Mouse (Mus musculus) kidney, adult 2 months (tissue): ENCODE measurements around the gene Fads2. TPM values are rescaled to one million over a fixed set of nuclear protein-coding genes. Genes with fewer than 3 reads are reported as not detected.

Experiments used
- DNase-seq: peaks from one replicate; pipeline ENCODE4 v3.0.0; 2021
- H3K27ac ChIP-seq: fragments of 200-500 bp; 2 replicates; pipeline ENCODE4 v1.5.1; 2012; ENCODE audit warnings: low read depth, low read length, control low read depth, inconsistent platforms; ENCODE audit not compliant: insufficient read depth
- H3K27me3 ChIP-seq: fragments of 200-500 bp; replicated peaks from 2 replicates; pipeline ENCODE4 v1.6.1; 2012; ENCODE audit warnings: mild to moderate bottlenecking, moderate library complexity, low read length, inconsistent platforms; ENCODE audit not compliant: control insufficient read depth, insufficient read depth
- H3K36me3 ChIP-seq: fragments of 200-500 bp; 2 replicates; pipeline ENCODE4 v1.6.1; 2012; ENCODE audit warnings: mild to moderate bottlenecking, moderate library complexity, low read length, inconsistent platforms; ENCODE audit not compliant: control insufficient read depth, insufficient read depth
- H3K4me1 ChIP-seq: fragments of 200-500 bp; 2 replicates; pipeline ENCODE4 v1.6.1; 2011; ENCODE audit warnings: low read length; ENCODE audit not compliant: control insufficient read depth, insufficient read depth
- H3K4me3 ChIP-seq: fragments of 200-500 bp; 2 replicates; pipeline ENCODE4 v1.5.1; 2011; ENCODE audit warnings: mild to moderate bottlenecking, low read depth, low read length, control low read depth; ENCODE audit not compliant: insufficient read depth
- CTCF ChIP-seq: fragments of 200-500 bp; conservative IDR thresholded peaks from 2 replicates; pipeline ENCODE4 v1.5.1; 2011; ENCODE audit warnings: low read depth, mild to moderate bottlenecking, control low read depth, low read length, moderate library complexity, mixed read lengths; ENCODE audit not compliant: insufficient read depth, insufficient read length
- POLR2A ChIP-seq: fragments of 200-500 bp; IDR thresholded peaks from one replicate; pipeline ENCODE4 v1.6.1; 2011; ENCODE audit warnings: low read depth, low read length, control low read depth
- WGBS: fragments of 180-500 bp; shearing (Covaris S2); methylation state at CpG from one replicate; pipeline ENCODE4 v1.1.7; 2018; 5-methylcytosine and 5-hydroxymethylcytosine counted together
- polyA plus RNA-seq: library from polyadenylated mRNA; depleted of rRNA; stranded (reverse); fragments of >200 nt; gene quantifications from 2 replicates; pipeline ENCODE4 v1.2.3, GENCODE M21; 2012

The Fads2 gene
- polyA plus RNA-seq, 1 experiment: 240 TPM

DNA sequence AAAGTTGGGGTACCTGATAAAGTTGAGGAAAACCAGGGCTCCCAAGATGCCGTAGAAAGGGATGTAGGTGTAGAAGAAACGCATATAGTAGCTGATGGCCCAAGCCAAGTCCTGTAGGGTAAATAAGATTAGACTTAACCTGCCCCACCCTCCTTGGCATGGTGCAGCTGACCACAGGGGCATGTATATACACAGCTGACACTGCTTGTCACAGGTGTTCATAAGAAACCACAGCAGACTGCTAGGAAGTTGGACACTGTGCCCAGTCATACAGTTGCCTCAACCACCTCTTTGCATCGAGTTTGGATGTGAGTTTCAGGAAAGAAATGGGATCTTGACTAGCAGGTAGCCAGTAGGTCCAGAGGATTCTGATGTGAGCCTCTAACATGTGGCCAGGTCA is 35.0 kb downstream of the Fads2 start:
- Histone ChIP-seq H3K4me1 (peaks cover 15% of the 10 kb centered on the region), H3K36me3 (no peaks in the 10 kb centered on the region; the same call in 1 of the 2 replicates), H3K27me3 (no peaks in the 10 kb centered on the region), H3K27ac (no peak overlapping the region), H3K4me3 (no peak overlapping the region)
- TF ChIP-seq CTCF: no peak
- no peak for TF ChIP-seq POLR2A
- no peak for DNase-seq
- WGBS: 87% methylated on average over 3 of the region's 3 CpGs

DNA sequence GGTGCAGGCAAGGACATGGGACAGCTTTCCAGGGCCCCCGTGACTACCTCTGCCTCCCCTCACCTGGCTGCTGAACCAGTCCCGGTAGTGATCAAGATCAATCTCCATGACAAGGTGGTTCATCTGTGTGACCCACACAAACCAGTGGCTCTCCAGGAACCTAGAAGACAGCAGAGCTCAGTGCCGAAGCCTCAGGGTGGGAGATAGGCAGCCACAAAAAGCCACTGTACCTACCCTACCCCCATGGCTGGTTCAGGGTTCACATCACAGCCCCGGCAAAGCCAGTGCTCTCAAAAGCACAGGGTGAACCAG is 35.4 kb downstream of the Fads2 start:
- H3K4me1 ChIP-seq: peaks cover 12% of the 10 kb centered on the region
- no peak overlapping the region for H3K4me3 ChIP-seq
- DNase-seq: no peak
- TF ChIP-seq CTCF: no peak
- TF ChIP-seq POLR2A: no peak
- H3K27ac ChIP-seq: no peak overlapping the region
- no peaks in the 10 kb centered on the region for H3K27me3 ChIP-seq
- no peaks in the 10 kb centered on the region; the same call in 1 of the 2 replicates for H3K36me3 ChIP-seq
- WGBS: 85% methylated on average over 4 of the region's 4 CpGs

GRCm38 (mm10) chr19:10065465-10066188 is 35.9 kb downstream of the Fads2 start:
- Histone ChIP-seq H3K4me1 (peaks cover 12% of the 10 kb centered on the region), H3K27ac (no peak overlapping the region), H3K27me3 (no peaks in the 10 kb centered on the region), H3K36me3 (no peaks in the 10 kb centered on the region; the same call in 1 of the 2 replicates), H3K4me3 (no peak overlapping the region)
- TF ChIP-seq CTCF: no peak
- no peak for TF ChIP-seq POLR2A
- 85% methylated on average over 5 of the region's 5 CpGs for WGBS
- no peak for DNase-seq

DNA sequence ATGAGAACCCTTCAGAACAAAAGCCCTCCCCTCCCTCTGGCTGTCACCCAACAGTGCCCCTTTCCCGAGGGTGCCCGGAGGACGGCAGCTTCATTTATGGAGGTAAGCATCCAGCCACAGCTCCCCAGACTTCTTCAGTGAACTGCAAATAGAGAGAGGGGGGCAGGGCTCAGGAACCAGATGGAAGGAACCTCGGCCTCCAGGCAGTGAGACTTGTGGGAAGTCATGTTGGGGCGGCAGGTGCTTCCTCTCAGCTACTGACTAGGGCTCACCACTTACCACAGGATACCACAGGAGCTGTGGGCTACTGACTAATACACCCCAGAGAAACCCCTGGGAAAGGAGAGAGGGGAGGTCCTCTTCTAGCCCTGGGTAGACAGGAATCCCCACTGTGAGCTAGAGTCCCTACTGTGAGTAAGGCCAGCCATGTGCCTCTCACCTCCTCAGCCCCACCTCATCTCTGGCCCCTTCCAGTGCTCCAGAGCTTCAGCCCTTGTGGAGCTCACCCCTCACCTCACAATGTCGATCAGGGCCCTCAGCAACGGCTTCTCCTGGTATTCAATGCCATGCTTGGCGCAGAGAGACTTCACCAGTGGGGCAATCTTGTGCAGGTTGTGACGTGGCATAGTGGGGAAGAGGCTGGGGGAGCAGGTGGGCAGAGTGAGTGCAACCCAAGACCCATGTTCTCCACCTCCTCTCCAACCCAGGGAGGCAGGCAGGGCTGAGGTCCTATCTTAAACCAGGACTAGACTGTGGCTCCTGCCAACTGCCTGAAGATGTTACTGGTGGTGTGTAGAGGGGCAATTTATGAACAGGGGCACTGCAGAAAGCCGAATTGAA is 37.2 kb downstream of the Fads2 start:
- TF ChIP-seq CTCF: no peak
- TF ChIP-seq POLR2A: no peak
- no peak overlapping the region for H3K4me3 ChIP-seq
- peaks cover 3% of the 10 kb centered on the region; the same call in 1 of the 2 replicates for H3K4me1 ChIP-seq
- no peaks in the 10 kb centered on the region for H3K27me3 ChIP-seq
- peak; percentile 29 for DNase-seq
- 0 out of 2 replicates have a peak overlapping the region, but pooled peaks have one; percentile 15 for H3K27ac ChIP-seq
- H3K36me3 ChIP-seq: no peaks in the 10 kb centered on the region
- WGBS: 65% methylated on average over 10 of the region's 10 CpGs

DNA sequence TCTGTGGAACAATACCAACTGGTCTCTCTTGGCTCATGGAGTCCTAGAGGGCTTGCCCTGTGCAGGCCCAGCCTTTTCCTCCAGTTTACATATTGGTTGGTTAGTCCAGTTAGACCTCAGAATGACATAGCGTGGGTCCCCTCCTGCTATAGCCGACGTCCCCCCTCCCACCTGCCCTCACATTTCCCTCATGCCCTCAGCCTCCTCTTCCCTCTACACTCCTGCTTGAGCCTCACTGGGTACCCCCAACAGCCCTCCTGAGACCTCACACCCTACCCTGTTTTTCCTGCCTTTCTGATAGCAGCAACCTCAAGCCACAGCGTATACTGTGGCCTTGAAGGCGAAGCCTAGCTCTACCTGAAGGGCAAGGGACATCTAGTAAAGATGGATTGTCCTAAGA is 38.7 kb downstream of the Fads2 start:
- H3K4me1 ChIP-seq: peaks cover 15% of the 10 kb centered on the region
- no peak for TF ChIP-seq POLR2A
- TF ChIP-seq CTCF: no peak
- H3K27me3 ChIP-seq: no peaks in the 10 kb centered on the region
- no peaks in the 10 kb centered on the region; the same call in 1 of the 2 replicates for H3K36me3 ChIP-seq
- no peak for DNase-seq
- H3K27ac ChIP-seq: no peak overlapping the region
- WGBS: 78% methylated on average over 5 of the region's 5 CpGs
- no peak overlapping the region for H3K4me3 ChIP-seq

- no peak for DNase-seq
- H3K4me3 ChIP-seq: no peak overlapping the region
- no peak for TF ChIP-seq CTCF
- TF ChIP-seq POLR2A: no peak
- H3K27me3 ChIP-seq: no peaks in the 10 kb centered on the region
- H3K4me1 ChIP-seq: peaks cover 19% of the 10 kb centered on the region
- H3K27ac ChIP-seq: no peak overlapping the region
- no peaks in the 10 kb centered on the region; the same call in 1 of the 2 replicates for H3K36me3 ChIP-seq
- 83% methylated on average over 8 of the region's 8 CpGs for WGBS
These were observed 39.3 kb downstream of the Fads2 start for GRCm38 (mm10) chr19:10062292-10062691.

DNA sequence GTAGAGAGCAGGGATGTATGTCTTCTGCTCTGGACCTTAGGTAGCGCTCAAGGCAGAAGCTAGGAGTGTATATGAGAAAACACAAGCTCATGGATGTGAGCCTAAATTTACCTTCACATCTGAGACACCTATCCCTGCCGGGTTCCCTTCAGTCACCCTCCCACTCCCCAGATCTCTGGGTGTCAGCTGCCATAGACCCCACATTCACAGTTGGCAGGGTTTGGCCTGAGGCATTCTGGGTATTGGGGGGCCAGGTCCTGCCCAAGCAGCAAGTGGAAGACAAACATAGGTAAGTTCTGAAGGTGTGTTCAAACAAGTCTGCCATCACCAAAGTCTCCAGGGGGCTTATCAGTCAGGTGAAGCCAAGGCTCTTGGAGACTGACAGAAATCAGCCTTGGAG is 39.9 kb downstream of the Fads2 start:
- Histone ChIP-seq H3K36me3 (no peaks in the 10 kb centered on the region; the same call in 1 of the 2 replicates), H3K27ac (no peak overlapping the region), H3K4me3 (no peak overlapping the region), H3K4me1 (peaks cover 26% of the 10 kb centered on the region), H3K27me3 (no peaks in the 10 kb centered on the region)
- no peak for TF ChIP-seq CTCF
- WGBS: 93% methylated on average over 2 of the region's 2 CpGs
- no peak for DNase-seq
